Mouse (Mus musculus): Measurements from ENCODE around the gene 4933412E24Rik.

The 4933412E24Rik gene

GRCm38 (mm10) chr15:60016513-60016912, at the start of gene 4933412E24Rik:
TSS of gene 4933412E24Rik (minus strand) at chr15:60016613.
- no peak for DNase-seq

GRCm38 (mm10) chr15:60030728-60031127, 14.3 kb upstream of the 4933412E24Rik start:
- no peak for DNase-seq

DNA sequence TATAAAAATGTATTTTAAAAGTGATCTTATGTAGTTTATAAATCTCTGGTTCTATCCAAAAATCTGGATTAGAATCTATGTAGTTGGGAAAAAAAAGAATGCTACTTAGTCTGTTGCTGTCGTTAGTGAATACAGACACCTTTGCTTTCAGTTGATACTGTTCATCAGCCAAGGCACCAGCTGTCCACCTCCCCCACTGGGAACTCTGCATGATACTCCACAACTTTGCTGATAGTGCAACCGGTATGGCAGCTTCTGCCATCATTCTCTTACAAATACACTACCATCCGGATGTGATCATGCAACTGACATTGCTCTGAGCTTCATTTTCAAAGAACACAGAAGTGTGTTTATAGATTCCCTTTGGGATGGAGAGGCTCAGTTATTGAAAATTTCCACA, 4.8 kb upstream of the 4933412E24Rik start:
- no peak for DNase-seq

DNA sequence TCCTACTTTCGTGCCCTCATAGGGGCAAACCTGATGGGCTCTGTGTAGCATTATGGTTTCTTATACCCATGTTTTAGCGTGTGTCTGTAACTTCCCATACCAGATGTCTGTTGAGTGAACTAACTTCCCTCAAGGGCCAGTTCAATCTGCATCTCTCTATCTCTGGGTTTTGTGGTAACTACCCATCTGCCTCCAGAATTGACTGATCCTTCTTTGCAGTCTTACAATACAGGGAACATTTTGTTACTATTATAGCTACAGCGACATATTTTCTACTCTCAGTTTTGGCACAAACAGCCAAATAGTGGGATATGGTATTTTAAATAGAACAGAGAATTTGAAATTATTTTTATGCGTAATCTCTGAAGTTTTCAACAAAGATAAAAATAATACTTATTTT, 6.2 kb downstream of the 4933412E24Rik start:
- DNase-seq, result no peak

DNA sequence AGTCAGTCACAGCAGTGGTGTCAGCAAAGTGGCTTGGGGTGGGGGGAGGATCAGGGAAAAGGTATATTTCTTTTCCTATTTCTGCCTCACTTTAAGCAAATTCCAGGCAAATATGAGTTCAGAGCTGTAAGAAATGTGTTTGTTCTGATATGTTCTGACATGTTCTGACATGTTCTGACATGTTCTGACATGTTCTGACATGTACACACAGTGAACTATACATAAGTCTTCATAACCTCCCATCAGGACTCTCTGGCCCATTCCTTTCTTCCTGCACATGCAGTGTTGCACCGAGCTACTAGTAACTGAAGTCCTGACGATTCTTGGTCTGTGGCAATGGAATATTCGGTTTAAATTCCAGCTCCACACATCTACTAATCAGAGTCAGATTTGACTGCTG, 6.8 kb downstream of the 4933412E24Rik start:
- DNase-seq, result no peak

GRCm38 (mm10) chr15:59983777-59984176, 32.6 kb downstream of the 4933412E24Rik start:
- no peak for DNase-seq

DNA sequence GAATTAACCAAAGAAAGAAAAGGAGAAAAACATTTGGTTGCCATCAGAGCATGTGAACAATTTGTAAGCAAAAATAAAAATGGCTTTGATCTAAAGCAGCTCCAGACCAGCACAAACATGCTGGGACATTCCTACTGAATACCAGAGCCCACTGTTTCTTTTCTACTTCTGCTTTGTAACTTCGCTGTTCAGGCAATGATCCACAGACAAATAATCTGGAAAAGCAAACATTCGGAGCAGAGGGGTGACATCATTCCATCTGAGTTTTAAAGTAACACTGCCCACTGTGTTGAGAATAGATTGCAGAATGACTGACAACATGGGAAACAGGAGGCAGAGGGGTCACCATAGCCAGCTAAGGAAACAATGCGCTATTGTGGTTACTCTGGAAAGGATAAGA, 41.1 kb downstream of the 4933412E24Rik start:
- no peak for DNase-seq

- no peak for DNase-seq
These were observed 41.8 kb downstream of the 4933412E24Rik start for GRCm38 (mm10) chr15:59974584-59974983.

- no peak for DNase-seq
These were observed 42.5 kb downstream of the 4933412E24Rik start for GRCm38 (mm10) chr15:59973651-59974519.

Measured in cerebellum, adult 9-10 months (tissue).